Mouse (Mus musculus) liver, adult (tissue): ENCODE data around the gene Pla2g6.
A peak's percentile ranks its signal among the peaks of the same experiment; 100 is the strongest.

Experiments used
- GATA4 ChIP-seq: IDR thresholded peaks from 2 replicates; pipeline ENCODE4 v1.6.1; 2014; ENCODE audit warnings: mild to moderate bottlenecking, low read length; ENCODE audit not compliant: insufficient replicate concordance

Gene Pla2g6

DNA sequence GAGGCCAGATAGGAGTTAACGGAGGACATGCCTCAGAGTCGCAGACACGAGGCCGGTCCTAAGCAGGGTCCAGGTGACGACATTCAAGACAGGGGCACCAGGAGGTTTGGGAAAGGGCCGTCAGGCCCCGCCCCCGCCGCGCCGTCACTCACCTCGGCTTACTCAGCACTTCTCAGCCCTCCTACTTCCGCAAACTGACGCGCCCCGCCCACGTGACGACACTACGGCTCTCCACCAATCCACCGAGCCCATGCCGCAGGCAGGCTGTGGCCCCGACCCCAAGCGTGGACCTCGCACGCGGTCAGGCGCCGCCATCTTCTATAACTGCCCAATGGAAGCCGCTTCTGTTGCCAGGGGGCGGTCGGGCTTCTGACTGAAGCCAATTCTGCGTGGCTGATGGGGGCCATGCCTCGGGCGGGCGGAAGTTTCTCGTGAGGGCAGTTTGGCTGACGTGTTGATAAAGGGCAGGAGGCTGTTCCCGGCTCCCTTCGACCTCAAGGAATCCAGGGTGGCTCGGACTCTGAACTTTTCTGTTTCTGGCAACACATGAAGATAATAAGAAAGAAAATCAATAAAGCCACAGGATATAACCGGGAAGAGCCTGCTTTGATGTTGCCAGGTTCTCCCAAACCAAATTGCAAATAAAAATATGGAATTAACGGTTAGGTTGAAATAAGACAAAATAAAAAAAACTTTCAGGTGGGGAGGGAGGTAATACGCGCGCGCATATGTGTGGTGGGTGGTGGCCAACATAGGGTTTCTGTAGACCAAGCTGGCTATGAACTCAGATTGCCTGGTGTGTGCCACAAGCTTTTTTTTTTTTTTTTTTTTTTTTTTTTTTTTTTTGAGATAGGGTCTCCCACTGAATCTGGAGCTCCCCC is at the start of gene Pla2g6:
Gene Pla2g6 (minus strand): TSS at position 333 of the 881 bp plus-strand sequence.
- 0 out of 2 replicates have a peak, but pooled peaks have one; percentile 22 for TF ChIP-seq GATA4

DNA sequence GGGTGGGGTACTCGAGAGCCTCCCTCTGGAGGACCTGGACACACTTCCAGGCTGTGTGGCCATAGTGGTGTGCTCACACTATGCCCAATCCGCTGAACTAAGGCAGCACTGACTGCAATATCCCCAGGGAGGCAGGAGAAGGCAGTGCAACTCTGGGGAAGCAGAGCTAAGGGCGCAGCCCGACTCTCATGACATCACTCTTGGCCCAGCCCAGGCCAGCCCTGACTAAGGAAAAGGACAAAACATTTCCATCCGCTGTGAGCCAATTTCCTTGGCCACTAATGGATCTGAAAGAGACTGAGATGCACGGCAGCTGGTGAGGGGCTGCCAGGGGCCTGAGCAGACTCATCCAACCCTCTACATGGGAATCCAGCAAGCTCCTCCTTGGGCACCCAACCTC is 49.5 kb upstream of the Pla2g6 start:
- no peak for TF ChIP-seq GATA4

DNA sequence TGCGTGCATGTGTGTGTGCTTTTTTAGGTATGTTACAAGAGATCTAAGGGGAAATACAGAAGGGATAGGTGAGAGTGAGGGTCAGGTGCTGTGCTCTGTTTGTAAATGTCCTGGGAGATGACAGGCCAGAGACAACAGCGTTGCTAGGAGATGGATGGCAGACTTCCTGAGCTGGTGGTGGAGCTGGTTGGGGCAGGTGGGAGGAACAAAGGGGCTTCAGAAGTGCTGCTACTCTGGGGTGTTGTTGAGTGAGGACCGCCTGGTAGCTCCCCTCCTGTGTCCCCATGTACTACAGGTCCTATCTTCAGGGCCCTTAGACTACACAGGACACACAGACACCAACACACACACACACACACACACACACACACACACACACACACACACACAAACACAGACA is 46.6 kb upstream of the Pla2g6 start:
- no peak for TF ChIP-seq GATA4

DNA sequence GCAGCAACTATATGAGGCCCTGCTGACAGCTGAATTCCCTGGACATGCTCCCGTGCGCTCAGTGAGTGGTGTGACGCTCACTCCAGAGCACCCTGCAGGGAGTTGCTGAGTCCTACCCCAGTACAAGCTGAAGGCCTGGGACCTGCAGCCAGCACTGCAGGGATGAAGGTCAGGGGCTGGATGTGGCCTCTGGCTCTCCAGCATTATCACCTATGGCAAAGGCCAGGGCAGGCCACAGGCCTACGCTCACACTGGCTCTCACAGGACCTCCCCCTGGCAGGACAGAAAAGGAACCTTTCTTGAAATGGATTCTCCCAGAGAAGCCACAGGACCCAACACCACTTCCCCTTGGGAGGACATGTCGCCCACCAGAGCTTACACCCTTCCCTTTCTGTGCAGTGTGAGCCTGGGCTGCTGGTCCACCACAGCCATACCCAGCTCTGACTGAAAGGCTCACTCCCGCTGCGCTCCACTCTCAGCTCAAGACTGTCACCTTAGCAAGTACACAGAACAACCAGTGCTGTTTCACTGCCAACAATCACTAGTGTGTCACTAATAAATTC is 42.2 kb upstream of the Pla2g6 start:
- TF ChIP-seq GATA4: no peak

DNA sequence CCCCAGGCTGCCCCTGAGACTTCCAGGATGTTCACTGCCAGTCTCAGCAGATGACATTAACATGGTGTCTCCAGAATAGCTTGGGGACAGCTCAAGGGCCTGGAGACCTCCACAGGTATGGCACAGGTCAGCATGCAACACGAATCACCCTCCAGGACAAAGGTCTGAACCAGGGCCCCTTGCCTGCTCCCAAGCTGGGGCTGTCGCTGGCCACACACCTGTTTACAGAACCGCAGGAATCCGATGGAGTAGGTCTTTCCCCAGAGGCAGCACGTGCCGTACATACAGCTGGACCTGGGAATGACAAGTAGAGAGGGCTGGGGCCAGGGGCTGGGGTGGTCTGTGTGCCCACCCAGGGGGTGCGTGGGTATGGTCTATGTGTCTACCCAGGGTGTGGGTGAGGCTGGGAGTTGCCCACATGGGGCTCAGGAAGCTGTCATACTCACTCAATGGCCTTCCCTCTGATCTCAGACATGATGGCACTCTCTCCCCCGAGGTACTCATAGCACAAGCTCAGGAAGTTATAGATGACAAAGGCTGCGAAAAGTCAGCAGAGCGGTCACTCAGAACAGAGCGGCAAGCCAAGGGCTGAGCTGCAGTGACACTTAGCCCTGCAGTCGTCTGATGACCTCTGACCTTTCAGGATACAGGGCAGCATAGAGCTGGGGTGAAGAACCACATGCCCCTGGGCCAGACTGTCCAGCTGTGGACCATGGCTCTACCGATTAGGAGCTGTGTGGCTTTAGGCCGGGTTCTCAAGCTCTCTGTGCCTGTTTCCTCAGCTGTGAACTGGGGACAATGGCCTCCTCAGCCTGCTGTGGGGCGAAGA is 41.5 kb upstream of the Pla2g6 start:
- no peak for TF ChIP-seq GATA4

DNA sequence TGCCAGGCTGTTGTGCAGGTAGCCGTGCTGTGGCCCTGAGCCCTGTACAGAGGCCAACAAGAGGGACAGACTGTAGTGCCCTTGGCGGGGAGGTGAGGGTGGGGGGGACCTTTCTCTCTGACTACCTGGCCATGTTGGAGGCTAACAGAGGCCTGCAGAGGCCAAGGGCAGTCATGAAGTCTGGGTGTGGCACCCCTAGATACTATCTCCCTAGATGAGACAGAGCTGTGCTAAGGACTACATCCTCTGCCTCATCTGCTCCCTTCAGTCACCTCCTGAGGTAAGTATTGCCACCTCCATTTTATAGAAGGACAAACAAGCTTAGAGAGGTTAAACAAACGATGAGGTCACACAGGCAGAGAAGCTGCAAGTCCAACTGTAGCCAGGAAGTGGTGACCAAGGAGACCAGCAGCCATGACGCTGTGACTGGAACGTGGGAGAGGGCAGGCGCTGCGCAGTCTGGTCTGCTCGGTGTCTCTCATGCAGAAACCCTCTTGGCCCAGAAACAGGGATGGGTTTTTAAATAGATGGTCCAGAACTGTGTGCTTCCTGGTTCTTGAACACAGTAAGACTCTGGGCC is 40.8 kb upstream of the Pla2g6 start:
- no peak for TF ChIP-seq GATA4

DNA sequence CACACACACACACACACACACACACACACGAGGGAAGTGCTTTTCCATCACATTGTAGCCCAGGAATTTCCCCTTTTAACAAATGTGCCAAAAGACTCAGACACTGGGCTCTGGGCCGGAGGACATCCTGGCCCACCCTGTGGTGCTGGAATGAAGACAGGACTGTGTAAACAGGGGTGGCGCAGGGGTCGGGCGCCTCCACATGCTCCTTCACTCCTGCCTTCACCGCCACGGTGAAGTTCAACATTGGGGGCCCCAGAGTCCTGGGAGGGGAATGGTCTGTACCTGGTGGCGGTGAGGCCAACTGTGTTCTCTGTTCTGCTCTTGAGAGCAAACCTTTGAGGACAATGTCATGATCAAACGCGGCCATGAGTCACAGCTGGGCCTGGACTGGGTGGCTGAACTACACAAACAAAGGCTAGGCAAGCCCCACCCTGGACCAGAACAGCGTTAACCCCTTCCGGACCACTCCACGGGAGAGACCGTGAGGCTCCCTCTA is 40.2 kb upstream of the Pla2g6 start:
- TF ChIP-seq GATA4: no peak

DNA sequence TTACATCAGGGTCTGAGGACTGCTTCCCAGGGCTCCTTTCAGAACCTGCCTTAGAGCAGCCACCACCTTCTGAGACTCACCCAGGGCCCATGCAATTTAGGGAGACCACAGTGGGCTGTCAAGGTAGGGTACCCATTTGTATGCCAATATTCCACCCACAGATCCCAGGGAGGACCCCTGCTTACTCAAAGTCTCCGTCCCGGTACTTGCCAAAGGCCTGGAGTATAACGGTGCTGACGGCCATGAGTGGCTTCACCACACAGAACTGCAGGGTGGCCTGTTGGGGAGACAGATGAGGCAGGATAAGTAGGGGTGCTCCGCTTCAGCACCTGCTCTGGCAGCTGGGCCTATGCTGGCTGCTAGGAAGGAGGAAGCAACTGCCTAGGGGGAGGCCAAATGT is 38.2 kb upstream of the Pla2g6 start:
- TF ChIP-seq GATA4: no peak

DNA sequence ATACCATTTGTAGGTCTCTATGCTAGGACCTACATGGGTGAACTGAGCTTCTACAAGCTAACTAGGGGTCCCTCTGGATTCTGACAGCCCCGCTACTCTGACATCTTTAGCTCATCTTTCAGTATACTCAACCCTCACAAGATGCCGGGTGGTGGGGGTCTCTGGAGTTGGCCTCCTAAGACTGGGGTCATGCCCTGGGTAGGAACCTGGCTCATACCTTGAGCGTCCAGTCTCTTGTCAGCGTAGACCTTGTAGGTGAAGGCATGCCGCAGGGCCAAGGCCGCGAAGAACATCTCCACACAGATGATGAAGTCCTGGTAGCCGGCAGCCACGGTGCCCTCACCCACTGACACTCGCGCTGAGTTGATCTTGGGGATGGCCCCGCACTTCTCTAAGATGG is 36.9 kb upstream of the Pla2g6 start:
- TF ChIP-seq GATA4: no peak

DNA sequence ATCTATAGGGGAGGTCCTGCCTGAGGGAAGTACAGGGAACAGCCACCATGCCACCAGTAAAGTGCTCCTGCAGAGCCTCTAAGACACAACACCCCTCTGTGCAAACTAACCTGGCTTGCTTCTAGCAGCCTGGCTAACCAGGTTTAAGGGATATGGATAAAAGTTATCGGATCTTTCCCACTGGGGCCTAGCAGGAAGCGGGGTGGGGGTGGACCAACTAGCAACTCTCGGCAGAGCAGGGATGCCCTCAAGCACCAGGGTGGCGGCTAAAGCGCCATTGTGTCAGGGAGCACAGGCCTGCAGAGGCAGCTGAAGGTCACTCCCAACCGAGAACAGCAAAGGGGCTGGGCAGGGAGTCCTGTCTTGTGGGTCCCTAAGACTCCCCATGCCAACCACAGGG is 35.9 kb upstream of the Pla2g6 start:
- no peak for TF ChIP-seq GATA4

DNA sequence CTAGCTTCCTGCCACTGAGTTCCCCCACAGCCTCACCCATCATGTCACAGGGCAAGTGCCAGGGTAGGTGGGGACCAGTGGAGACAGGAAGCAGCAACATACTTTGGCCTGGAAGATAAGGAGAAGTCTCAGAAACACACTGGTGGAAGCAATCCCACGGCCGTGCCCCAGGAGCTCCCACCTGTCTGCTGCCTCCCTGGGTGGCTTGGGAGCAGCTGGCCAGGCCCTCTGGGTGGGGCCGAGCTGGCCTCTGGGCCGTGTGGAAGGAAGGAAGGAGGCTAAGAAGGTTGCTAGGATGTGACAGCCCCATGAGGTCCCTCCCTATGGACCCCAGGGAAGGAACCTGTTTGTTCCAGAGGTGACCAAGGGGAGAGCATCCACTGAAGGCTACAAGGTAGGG is 32.8 kb upstream of the Pla2g6 start:
- TF ChIP-seq GATA4: no peak

DNA sequence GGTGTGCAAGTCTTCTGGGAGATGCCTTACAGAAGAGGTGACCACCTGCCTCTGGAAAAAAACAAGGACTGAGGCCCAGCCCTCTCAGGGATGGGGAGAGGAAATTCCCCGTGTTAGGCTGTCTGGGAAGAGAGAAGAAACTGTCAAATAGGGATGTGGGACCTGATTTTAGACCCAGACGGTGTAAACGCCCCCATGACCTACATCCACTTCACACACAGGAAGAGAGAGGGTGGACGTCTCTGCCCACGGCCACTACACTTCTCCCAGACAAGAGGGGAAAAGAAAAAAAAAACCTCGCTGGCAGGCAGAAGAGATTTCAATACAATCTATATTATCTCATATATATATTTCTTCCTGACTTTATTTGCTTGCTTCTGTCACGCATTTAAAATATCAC is 32.2 kb upstream of the Pla2g6 start:
- no peak for TF ChIP-seq GATA4

DNA sequence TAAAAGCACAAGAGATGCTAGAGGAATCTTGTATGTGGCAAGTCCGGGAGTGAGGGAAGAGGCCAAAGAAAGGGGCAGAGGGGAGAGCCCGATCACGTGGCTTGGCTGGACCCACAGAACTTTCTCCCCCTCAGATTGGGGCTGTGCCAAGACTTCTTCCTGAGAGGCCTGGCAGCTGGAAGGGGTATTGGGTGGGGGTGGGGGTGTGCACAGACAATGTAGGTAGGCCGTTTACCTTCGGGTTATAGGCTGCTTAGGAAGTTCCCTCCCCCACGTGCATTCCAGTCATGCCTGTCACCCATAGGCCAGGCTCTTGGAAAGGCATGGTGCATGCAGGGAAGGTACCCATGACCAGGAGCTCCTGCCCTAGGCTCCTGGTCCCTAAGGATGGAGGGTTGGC is 31.8 kb upstream of the Pla2g6 start:
- TF ChIP-seq GATA4: no peak

DNA sequence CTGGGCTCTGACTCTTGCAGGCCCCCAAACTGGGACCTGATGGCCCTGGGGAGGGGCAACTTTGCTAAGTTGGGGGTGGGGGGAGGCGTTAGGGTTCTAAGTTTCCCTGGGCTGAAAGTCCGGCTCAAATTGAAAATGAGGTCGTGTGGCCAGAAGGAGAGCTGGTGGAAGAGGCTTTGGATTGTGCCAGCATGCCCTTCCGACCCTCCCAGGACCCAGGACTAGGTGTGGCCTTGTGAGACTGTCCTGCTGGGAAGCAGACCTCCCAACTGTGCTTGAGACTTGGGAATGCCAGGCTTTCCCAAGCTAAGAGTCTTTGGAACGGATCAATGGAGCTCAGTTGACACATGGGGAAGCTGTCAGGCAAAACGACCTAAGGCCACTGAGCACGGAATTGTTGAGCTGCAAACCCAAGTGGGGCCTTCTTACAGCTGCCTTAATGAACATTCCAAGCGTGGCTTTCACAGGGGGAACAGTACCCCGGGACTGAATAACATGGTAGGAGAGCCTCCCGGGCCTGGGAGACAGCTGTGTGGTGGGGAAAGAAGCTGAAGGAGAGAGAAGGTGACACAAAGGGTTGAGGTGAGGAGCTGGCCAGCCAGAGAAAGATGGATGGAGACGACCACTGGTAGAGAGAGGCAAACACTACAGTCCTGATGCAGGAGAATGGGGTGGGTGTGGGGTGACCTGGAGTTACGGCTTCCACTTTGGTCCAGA is 29.9 kb upstream of the Pla2g6 start:
- TF ChIP-seq GATA4: no peak
